Mouse (Mus musculus) E14TG2a.4 (cell line): ENCODE data around the gene Fmnl2.

Experiments used
- H3K27me3 ChIP-seq: 2 replicates; pipeline ENCODE4 v1.6.1; 2014; ENCODE audit warnings: low read length, control low read depth; ENCODE audit not compliant: insufficient read depth
- H3K36me3 ChIP-seq: 2 replicates; pipeline ENCODE4 v1.6.1; 2014; ENCODE audit warnings: low read length, control low read depth; ENCODE audit not compliant: insufficient read depth
- H3K4me1 ChIP-seq: replicated peaks from 2 replicates; pipeline ENCODE4 v1.6.1; 2014; ENCODE audit warnings: low read depth, low read length, control low read depth
- H3K4me3 ChIP-seq: replicated peaks from 2 replicates; pipeline ENCODE4 v1.5.1; 2014; ENCODE audit warnings: mild to moderate bottlenecking, low read length
- H3K9me3 ChIP-seq: 2 replicates; pipeline ENCODE4 v1.6.1; 2014; ENCODE audit warnings: low read length, control low read depth
- CTCF ChIP-seq: conservative IDR thresholded peaks from 2 replicates; pipeline ENCODE4 v1.5.1; 2014; ENCODE audit warnings: low read length
- NANOG ChIP-seq: IDR thresholded peaks from 2 replicates; pipeline ENCODE4 v1.6.1; 2014; ENCODE audit warnings: borderline replicate concordance, low read length, mixed read lengths
- POU5F1 ChIP-seq: IDR thresholded peaks from 2 replicates; pipeline ENCODE4 v1.6.1; 2014; ENCODE audit warnings: low read length, borderline replicate concordance

Fmnl2 gene

GRCm38 (mm10) chr2:53022982-53023381, 165.3 kb downstream of the Fmnl2 start:
- no peak overlapping the region for H3K4me3 ChIP-seq
- H3K27me3 ChIP-seq, result no peaks in the 10 kb centered on the region
- no peaks in the 10 kb centered on the region for H3K9me3 ChIP-seq
- H3K36me3 ChIP-seq, result 0 out of 2 replicates have a peak, but pooled peaks cover 1% of the 10 kb centered on the region
- no peak for TF ChIP-seq NANOG
- TF ChIP-seq CTCF, result no peak
- TF ChIP-seq POU5F1, result no peak
- H3K4me1 ChIP-seq, result peaks cover 9% of the 10 kb centered on the region; the same call in 1 of the 2 replicates

GRCm38 (mm10) chr2:53026056-53026769, 168.6 kb downstream of the Fmnl2 start:
- Histone ChIP-seq H3K36me3 (0 out of 2 replicates have a peak, but pooled peaks cover 5% of the 10 kb centered on the region), H3K9me3 (no peaks in the 10 kb centered on the region), H3K4me3 (no peak overlapping the region), H3K4me1 (peaks cover 27% of the 10 kb centered on the region), H3K27me3 (no peaks in the 10 kb centered on the region)
- TF ChIP-seq POU5F1, result no peak
- no peak for TF ChIP-seq NANOG
- TF ChIP-seq CTCF, result no peak

- Histone ChIP-seq H3K27me3 (no peaks in the 10 kb centered on the region), H3K9me3 (no peaks in the 10 kb centered on the region), H3K4me1 (peaks cover 27% of the 10 kb centered on the region), H3K4me3 (no peak overlapping the region), H3K36me3 (0 out of 2 replicates have a peak, but pooled peaks cover 5% of the 10 kb centered on the region)
- TF ChIP-seq POU5F1 (no peak), NANOG (no peak), CTCF (no peak)
These were observed 171.2 kb downstream of the Fmnl2 start for GRCm38 (mm10) chr2:53028868-53029267.

- no peak for TF ChIP-seq NANOG
- TF ChIP-seq CTCF, result no peak
- no peak for TF ChIP-seq POU5F1
- no peak overlapping the region for H3K4me3 ChIP-seq
- no peaks in the 10 kb centered on the region for H3K9me3 ChIP-seq
- H3K36me3 ChIP-seq, result 0 out of 2 replicates have a peak, but pooled peaks cover 5% of the 10 kb centered on the region
- no peaks in the 10 kb centered on the region for H3K27me3 ChIP-seq
- H3K4me1 ChIP-seq, result peaks cover 27% of the 10 kb centered on the region
These were observed 172.2 kb downstream of the Fmnl2 start for GRCm38 (mm10) chr2:53029716-53030431.

- Histone ChIP-seq H3K36me3 (0 out of 2 replicates have a peak, but pooled peaks cover 5% of the 10 kb centered on the region), H3K27me3 (no peaks in the 10 kb centered on the region), H3K4me1 (peaks cover 27% of the 10 kb centered on the region), H3K4me3 (no peak overlapping the region), H3K9me3 (no peaks in the 10 kb centered on the region)
- TF ChIP-seq NANOG (no peak), POU5F1 (no peak), CTCF (no peak)
These were observed 172.8 kb downstream of the Fmnl2 start for GRCm38 (mm10) chr2:53030432-53030826.

- Histone ChIP-seq H3K4me3 (no peak overlapping the region), H3K9me3 (no peaks in the 10 kb centered on the region), H3K27me3 (no peaks in the 10 kb centered on the region), H3K36me3 (peaks cover 12% of the 10 kb centered on the region; the same call in 1 of the 2 replicates), H3K4me1 (no peaks in the 10 kb centered on the region)
- TF ChIP-seq NANOG, result no peak
- TF ChIP-seq CTCF, result no peak
- TF ChIP-seq POU5F1, result no peak
These were observed 180.6 kb downstream of the Fmnl2 start for GRCm38 (mm10) chr2:53038253-53038652.

- Histone ChIP-seq H3K36me3 (peaks cover 12% of the 10 kb centered on the region; the same call in 1 of the 2 replicates), H3K9me3 (no peaks in the 10 kb centered on the region), H3K4me1 (no peaks in the 10 kb centered on the region), H3K27me3 (no peaks in the 10 kb centered on the region), H3K4me3 (no peak overlapping the region)
- no peak for TF ChIP-seq NANOG
- no peak for TF ChIP-seq POU5F1
- TF ChIP-seq CTCF, result no peak
These were observed 181.1 kb downstream of the Fmnl2 start for GRCm38 (mm10) chr2:53038737-53039136.

- H3K36me3 ChIP-seq, result peaks cover 11% of the 10 kb centered on the region; the same call in 1 of the 2 replicates
- H3K4me1 ChIP-seq, result no peaks in the 10 kb centered on the region
- no peak overlapping the region for H3K4me3 ChIP-seq
- H3K27me3 ChIP-seq, result no peaks in the 10 kb centered on the region
- TF ChIP-seq POU5F1, result no peak
- no peak for TF ChIP-seq CTCF
- TF ChIP-seq NANOG, result no peak
- no peaks in the 10 kb centered on the region for H3K9me3 ChIP-seq
These were observed 189.4 kb downstream of the Fmnl2 start for GRCm38 (mm10) chr2:53047031-53047430.

GRCm38 (mm10) chr2:53047749-53048387, 190.2 kb downstream of the Fmnl2 start:
- Histone ChIP-seq H3K36me3 (peaks cover 6% of the 10 kb centered on the region; the same call in 1 of the 2 replicates), H3K4me3 (no peak overlapping the region), H3K4me1 (no peaks in the 10 kb centered on the region), H3K27me3 (no peaks in the 10 kb centered on the region), H3K9me3 (no peaks in the 10 kb centered on the region)
- no peak for TF ChIP-seq NANOG
- no peak for TF ChIP-seq POU5F1
- no peak for TF ChIP-seq CTCF
